Mouse (Mus musculus) embryonic facial prominence, embryonic 11.5 days (tissue): ENCODE measurements around the gene Tnni3k. TPM values are rescaled to one million over a fixed set of nuclear protein-coding genes. Genes with fewer than 3 reads are reported as not detected.
A peak's percentile ranks its signal among the peaks of the same experiment; 100 is the strongest.

ENCODE experiments used
- ATAC-seq: fragments of 200-750 bp; cut with Nextera tagmentation; replicated peaks from 2 replicates; pipeline ENCODE4 v1.8.0; 2017; ENCODE audit warnings: low read depth; ENCODE audit not compliant: insufficient number of reproducible peaks, low FRiP score, low TSS enrichment
- DNase-seq: peaks from one replicate; pipeline ENCODE4 v3.0.0-alpha.2; 2015; ENCODE audit warnings: low spot score
- H3K27ac ChIP-seq: fragments of 300-500 bp; sonication (generic); replicated peaks from 2 replicates; pipeline ENCODE4 v1.5.1; 2014; ENCODE audit warnings: mild to moderate bottlenecking, low read depth, low read length, control low read depth
- H3K27me3 ChIP-seq: fragments of 300-500 bp; sonication (generic); 2 replicates; pipeline ENCODE4 v1.6.1; 2014; ENCODE audit warnings: mild to moderate bottlenecking, low read length, moderate library complexity, mixed read lengths; ENCODE audit not compliant: control insufficient read depth, insufficient read depth
- H3K36me3 ChIP-seq: fragments of 300-500 bp; sonication (generic); replicated peaks from 2 replicates; pipeline ENCODE4 v1.6.1; 2014; ENCODE audit warnings: low read depth, mild to moderate bottlenecking, low read length, moderate library complexity, mixed read lengths; ENCODE audit not compliant: control insufficient read depth, insufficient read depth
- H3K4me1 ChIP-seq: fragments of 300-500 bp; sonication (generic); 2 replicates; pipeline ENCODE4 v1.6.1; 2014; ENCODE audit warnings: low read length, mixed read lengths; ENCODE audit not compliant: control insufficient read depth, insufficient read depth
- H3K4me2 ChIP-seq: fragments of 300-500 bp; sonication (generic); 2 replicates; pipeline ENCODE4 v1.6.1; 2014; ENCODE audit warnings: low read depth, mild to moderate bottlenecking, control low read depth, low read length, moderate library complexity
- H3K4me3 ChIP-seq: fragments of 300-500 bp; sonication (generic); 2 replicates; pipeline ENCODE4 v1.5.1; 2014; ENCODE audit warnings: low read depth, low read length, control low read depth
- H3K9ac ChIP-seq: fragments of 300-500 bp; sonication (generic); replicated peaks from 2 replicates; pipeline ENCODE4 v1.6.1; 2014; ENCODE audit warnings: mild to moderate bottlenecking, control low read depth, low read length
- H3K9me3 ChIP-seq: fragments of 300-500 bp; sonication (generic); replicated peaks from 2 replicates; pipeline ENCODE4 v1.6.1; 2016; ENCODE audit warnings: mild to moderate bottlenecking, low read length, inconsistent platforms, mixed read lengths; ENCODE audit not compliant: control insufficient read depth
- WGBS: fragments of 180-500 bp; shearing (Covaris S2); extraction: QIAGEN DNeasy Blood & Tissue Kit; methylation state at CpG from one replicate; pipeline ENCODE4 v1.1.7; 2014; 5-methylcytosine and 5-hydroxymethylcytosine counted together
- polyA plus RNA-seq: library from polyadenylated mRNA; unstranded; fragments of >200 nt; fragmentation: Nextera tagmentation; extraction: Ambion mirVana; gene quantifications from 2 replicates; pipeline ENCODE4 v1.2.1, GENCODE M21; 2014

Tnni3k gene
- polyA plus RNA-seq = not detected in 2 replicates

DNA sequence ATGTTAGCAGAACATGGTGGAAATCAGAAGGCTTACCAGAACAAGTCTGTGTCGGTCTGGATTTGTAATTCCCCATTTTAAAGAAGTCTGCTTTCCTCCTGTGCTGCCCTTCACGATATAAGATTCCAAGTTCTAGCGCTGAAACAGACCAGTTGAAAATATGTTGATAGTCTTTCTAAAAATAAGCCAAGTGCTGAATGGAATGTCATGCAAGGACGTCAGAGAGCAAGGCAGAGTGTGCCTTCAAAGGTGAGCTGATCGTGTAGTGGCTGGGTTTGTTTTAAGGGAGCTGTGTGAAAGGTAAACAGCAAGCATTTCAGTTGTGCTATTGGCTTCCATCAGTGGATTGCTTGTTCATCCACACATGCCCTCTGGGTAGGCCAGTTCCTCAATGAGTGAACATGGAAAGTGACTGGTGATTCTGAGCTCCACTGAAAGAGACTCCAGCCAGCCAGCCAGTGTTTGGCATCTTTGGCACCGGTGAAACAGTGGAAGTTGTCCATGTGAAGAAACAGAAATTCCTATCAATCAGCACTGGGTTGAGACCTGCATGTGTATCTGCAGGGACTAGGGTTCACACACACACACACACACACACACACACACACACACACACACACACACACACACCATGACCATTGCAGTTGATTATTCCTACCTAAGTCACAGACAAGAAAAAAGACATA lies at the start of gene Tnni3k:
Gene Tnni3k (minus strand): TSS at position 177 of the 686 bp plus-strand sequence.
- Histone ChIP-seq H3K27ac (no peak within 1 kb of the TSS), H3K27me3 (no peaks in the 10 kb centered on the region), H3K4me1 (no peaks in the 10 kb centered on the region), H3K4me3 (no peak within 1 kb of the TSS), H3K9me3 (no peaks in the 10 kb centered on the region), H3K9ac (no peak within 1 kb of the TSS), H3K4me2 (no peak within 1 kb of the TSS), H3K36me3 (no peaks in the 10 kb centered on the region)
- DNase-seq (no peak), ATAC-seq (no peak)
- WGBS = 72% methylated on average over 6 of the region's 6 CpGs

DNA sequence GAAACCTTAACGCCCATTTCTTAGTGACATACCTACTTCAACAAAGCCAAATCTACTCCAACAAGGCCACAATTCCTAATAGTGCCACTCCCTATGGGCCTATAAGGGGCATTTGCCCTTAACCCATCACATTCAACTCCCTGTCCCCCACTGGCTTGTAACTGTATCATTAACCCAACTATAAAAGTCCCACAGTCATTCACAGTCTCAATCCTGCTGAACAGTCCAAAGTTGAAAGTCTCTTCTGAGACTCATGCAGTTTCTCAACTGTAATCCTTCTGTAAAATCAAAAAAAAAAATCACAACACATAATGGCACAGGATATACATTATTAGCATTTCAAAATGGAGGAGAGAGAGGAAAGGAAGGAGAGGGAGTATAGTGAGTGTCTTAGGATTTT lies 44.1 kb upstream of the Tnni3k start:
- DNase-seq = no peak
- Histone ChIP-seq H3K27me3 (no peaks in the 10 kb centered on the region), H3K9ac (no peak overlapping the region), H3K36me3 (no peaks in the 10 kb centered on the region), H3K9me3 (no peaks in the 10 kb centered on the region), H3K27ac (no peak overlapping the region), H3K4me1 (no peaks in the 10 kb centered on the region), H3K4me2 (no peak overlapping the region), H3K4me3 (no peak overlapping the region)
- WGBS = 79% methylated on average over 1 of the region's 1 CpGs
- ATAC-seq = no peak

DNA sequence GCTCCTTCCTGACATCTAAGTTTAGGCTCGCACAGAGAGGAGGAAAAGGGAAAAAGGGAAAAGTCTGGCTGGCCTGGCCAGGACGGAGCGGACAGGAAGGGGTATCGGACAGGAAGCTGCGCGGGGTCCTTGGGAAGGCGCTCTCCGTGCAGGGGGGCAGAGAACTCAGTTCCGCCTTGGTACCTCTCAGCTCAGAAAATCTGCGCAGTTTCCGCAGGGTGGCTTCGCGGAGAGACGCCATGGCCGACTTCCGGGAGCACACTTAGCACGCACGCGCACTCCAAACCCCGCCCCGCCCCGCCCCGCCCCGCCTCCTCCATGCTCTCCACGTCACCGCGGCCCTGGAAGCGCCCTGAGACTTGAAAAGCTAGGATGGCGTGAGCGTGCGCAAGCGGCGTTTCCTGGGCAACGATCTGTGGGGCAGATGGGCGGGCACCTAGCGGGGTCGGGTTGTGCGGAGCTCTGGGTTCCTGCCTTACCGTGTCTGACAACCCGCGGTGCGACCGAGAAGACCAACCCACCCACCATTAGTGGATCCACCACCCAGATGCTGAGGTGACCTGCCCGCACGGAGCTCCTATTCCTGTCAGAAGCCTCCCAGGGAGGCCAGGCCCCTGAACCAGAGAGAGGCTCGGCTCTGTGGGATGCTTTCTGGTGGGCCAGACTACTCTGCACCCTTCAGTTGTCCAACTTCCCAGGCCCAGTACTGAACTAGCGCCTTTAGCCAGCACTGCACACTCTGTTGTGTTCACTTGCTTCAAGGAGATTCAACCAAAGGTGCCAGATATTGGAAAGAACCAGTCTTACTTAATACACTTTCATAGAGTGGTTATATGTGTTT lies 38.1 kb upstream of the Tnni3k start, which contains the start of the genes Fpgt and Lrriq3:
Gene Fpgt (minus strand): TSS at position 288 of the 841 bp plus-strand sequence.
Gene Lrriq3 (plus strand): TSS at position 319 of the 841 bp plus-strand sequence.
- no peaks in the 10 kb centered on the region for H3K27me3 ChIP-seq
- H3K4me1 ChIP-seq = no peaks in the 10 kb centered on the region
- H3K9me3 ChIP-seq = no peaks in the 10 kb centered on the region
- H3K27ac ChIP-seq = peak within 1 kb of the TSS; percentile 70
- ATAC-seq (peak; percentile 99), DNase-seq (peak; percentile 93)
- H3K9ac ChIP-seq = peak within 1 kb of the TSS; percentile 79
- no peaks in the 10 kb centered on the region for H3K36me3 ChIP-seq
- WGBS = under 1% methylated on average over 45 of the region's 47 CpGs
- peak within 1 kb of the TSS; percentile 58 for H3K4me3 ChIP-seq
- peak within 1 kb of the TSS; percentile 52 for H3K4me2 ChIP-seq

DNA sequence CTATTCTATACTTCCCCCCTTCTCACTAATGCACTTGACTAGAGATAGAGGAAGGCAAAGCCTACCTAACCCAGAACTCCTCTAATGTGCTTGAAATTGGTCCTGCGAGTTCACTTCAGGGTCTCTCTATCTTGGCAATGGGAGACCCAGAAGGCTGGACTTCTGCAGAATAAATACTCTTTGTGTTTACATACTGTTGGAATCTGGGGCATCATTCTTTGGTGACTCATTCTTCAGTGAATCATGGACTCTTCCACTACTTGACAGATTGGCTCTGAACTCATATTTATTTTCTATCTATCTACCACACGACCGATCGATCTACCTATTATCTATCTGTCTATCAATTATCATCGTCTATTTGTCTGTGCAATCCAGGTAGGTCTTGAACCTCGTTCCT lies 36.9 kb upstream of the Tnni3k start:
- no peaks in the 10 kb centered on the region for H3K4me1 ChIP-seq
- no peak overlapping the region for H3K4me2 ChIP-seq
- 94% methylated on average over 6 of the region's 6 CpGs for WGBS
- H3K9me3 ChIP-seq = no peaks in the 10 kb centered on the region
- DNase-seq (no peak), ATAC-seq (no peak)
- H3K4me3 ChIP-seq = no peak overlapping the region
- H3K27ac ChIP-seq = no peak overlapping the region
- H3K27me3 ChIP-seq = no peaks in the 10 kb centered on the region
- H3K9ac ChIP-seq = no peak overlapping the region
- H3K36me3 ChIP-seq = peaks cover 3% of the 10 kb centered on the region; the same call in 1 of the 2 replicates

DNA sequence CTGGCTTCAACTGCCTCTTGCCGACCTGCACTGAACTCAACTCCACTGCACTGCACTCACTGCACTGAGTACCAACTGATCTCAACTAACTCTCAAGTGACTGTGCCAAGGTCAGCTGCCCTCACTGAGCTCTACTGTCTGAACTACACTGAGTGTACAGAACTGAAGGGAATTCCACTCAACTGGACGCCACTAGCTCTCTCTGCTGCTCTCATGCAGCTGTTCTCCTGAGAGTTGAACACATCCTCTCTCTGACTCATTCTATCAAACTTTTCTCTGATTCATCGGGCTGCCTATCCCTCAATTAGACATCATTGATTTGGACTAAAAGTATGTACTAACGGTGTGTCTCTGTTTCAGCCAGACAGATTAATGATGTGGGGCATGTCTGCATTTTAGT lies 22.7 kb upstream of the Tnni3k start:
- Histone ChIP-seq H3K27me3 (no peaks in the 10 kb centered on the region), H3K4me1 (no peaks in the 10 kb centered on the region), H3K9me3 (no peaks in the 10 kb centered on the region), H3K4me3 (no peak overlapping the region), H3K36me3 (no peaks in the 10 kb centered on the region), H3K4me2 (no peak overlapping the region), H3K9ac (no peak overlapping the region), H3K27ac (no peak overlapping the region)
- ATAC-seq (no peak), DNase-seq (no peak)
- 84% methylated on average over 4 of the region's 4 CpGs for WGBS

DNA sequence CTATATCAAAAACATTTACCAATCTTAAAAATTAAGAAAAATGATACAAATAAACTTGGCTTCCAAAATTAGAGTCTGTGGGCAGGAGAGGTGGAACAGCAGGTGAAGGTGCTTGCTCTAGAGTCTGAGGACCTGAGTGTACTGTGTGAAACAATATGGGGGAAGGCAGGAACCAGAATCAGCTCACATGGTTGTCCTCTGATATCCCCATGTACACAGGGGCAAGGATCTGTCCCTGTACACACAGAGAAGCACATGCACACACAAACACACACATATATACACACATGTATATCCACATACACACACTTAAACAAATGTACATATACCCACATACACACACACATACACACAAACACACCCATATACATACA lies 4.2 kb upstream of the Tnni3k start:
- Histone ChIP-seq H3K9ac (no peak overlapping the region), H3K4me3 (no peak overlapping the region), H3K27me3 (no peaks in the 10 kb centered on the region), H3K4me2 (no peak overlapping the region), H3K9me3 (no peaks in the 10 kb centered on the region), H3K27ac (no peak overlapping the region), H3K4me1 (no peaks in the 10 kb centered on the region), H3K36me3 (no peaks in the 10 kb centered on the region)
- ATAC-seq (no peak), DNase-seq (no peak)

DNA sequence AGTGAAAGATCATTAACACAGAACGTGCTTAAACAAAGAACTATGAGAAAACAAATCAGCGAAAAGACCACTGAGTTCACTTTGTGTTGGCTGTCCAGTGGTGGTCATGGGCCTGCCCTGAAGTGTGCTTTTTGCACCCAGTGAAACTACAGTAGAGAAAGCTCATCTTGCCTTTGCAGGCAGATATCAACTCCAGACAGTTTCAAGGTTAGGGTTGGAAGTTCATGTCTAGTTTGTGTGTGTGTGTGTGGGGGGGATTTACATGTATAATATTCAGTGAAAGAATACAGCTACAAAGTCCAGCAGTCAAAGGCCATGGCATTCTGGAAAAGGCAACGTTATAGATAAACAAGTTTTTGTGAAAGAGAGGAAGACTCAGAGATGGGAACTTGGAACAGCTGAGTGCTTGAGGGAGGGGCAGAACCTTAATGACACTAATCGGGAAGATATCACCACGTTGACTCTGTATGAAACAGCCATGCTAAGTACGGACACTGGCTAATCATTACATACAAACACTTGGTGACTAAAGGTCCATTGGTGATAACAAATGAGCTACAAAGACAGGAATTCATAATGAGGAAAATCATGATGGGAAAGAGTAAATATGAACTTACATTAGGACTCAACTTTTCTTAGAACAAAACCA lies 3.7 kb upstream of the Tnni3k start:
- H3K27ac ChIP-seq = no peak overlapping the region
- no peak overlapping the region for H3K4me2 ChIP-seq
- H3K4me3 ChIP-seq = no peak overlapping the region
- H3K9ac ChIP-seq = no peak overlapping the region
- no peaks in the 10 kb centered on the region for H3K36me3 ChIP-seq
- no peak for ATAC-seq
- DNase-seq = no peak
- no peaks in the 10 kb centered on the region for H3K4me1 ChIP-seq
- 79% methylated on average over 6 of the region's 6 CpGs for WGBS
- H3K27me3 ChIP-seq = no peaks in the 10 kb centered on the region
- H3K9me3 ChIP-seq = no peaks in the 10 kb centered on the region

DNA sequence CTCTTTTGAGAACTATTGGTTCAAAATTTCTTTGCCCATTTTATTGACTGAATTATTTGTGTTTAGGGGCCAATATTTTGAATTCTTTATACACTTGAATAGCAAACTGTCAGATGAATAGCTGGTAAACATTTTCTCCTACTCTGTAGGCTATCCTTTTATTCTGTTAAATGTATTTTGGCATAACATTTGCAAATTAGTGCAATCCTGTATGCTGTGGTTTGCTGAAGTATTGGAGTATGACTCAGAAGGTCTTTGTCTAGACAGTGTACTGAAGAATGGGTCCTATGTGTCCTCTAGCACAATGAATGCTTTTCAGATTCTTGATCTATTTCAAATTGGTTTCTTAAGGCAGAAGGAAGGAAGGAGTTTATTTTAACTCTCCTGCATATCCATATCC lies 2.4 kb upstream of the Tnni3k start:
- Histone ChIP-seq H3K4me3 (no peak overlapping the region), H3K36me3 (no peaks in the 10 kb centered on the region), H3K4me2 (no peak overlapping the region), H3K9me3 (no peaks in the 10 kb centered on the region), H3K9ac (no peak overlapping the region), H3K27ac (no peak overlapping the region), H3K4me1 (no peaks in the 10 kb centered on the region), H3K27me3 (no peaks in the 10 kb centered on the region)
- DNase-seq (no peak), ATAC-seq (no peak)
